Mouse (Mus musculus): ENCODE data around the gene Zmynd10. TPM values are rescaled to one million over a fixed set of nuclear protein-coding genes. Genes with fewer than 3 reads are reported as not detected.

Gene Zmynd10
- polyA plus RNA-seq (2014; fragmentation: Nextera tagmentation; extraction: Ambion mirVana): 0.54 TPM in 1 of 2 replicates, not detected in the other

DNA sequence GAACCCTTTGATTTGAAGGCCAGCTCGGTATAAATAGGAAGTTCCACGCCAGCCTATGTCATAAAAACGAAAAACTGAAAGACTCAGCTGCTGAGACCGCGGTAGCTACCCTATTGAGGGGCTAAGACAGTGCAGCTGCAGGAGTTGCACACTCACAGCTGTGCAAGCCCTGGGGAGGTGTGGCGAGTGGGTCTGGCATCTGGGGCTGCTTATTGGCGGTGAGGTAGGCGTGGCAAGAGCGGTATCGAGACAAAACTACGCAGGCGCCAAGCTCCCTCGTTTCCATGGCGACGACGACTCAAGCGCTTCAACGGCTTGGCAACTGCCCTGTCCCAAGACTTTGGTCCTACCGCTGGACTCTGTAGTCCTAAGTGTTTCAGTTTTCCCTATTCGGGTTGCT, at the start of gene Zmynd10:
TSS of gene Zmynd10 (plus strand) at position 273 of the 400 bp plus-strand sequence.
- H3K4me1 ChIP-seq (replicated peaks; ENCODE audit: control insufficient read depth, insufficient read depth, low read length): peaks cover 28% of the 10 kb centered on the region
- no peaks in the 10 kb centered on the region for H3K27me3 ChIP-seq (replicated peaks; ENCODE audit: control insufficient read depth, insufficient read depth, low read length)
- ATAC-seq (replicated peaks; ENCODE audit: low FRiP score, low TSS enrichment, low read depth): peak; percentile 43; the same call in 1 of the 2 replicates
- no peak within 1 kb of the TSS for H3K9ac ChIP-seq (ENCODE audit: low read length)
- no peaks in the 10 kb centered on the region for H3K9me3 ChIP-seq (ENCODE audit: control insufficient read depth, low read length)
- peaks cover 22% of the 10 kb centered on the region for H3K36me3 ChIP-seq (ENCODE audit: control insufficient read depth, insufficient read depth, low read length)
- H3K4me2 ChIP-seq (ENCODE audit: low read length): peak within 1 kb of the TSS; percentile 38
- 2% methylated on average over 20 of the region's 20 CpGs for WGBS
- no peak within 1 kb of the TSS for H3K27ac ChIP-seq (ENCODE audit: low read depth)
- peak within 1 kb of the TSS; percentile 11; the same call in 1 of the 2 replicates for H3K4me3 ChIP-seq (ENCODE audit: low read depth, low read length)
- DNase-seq (ENCODE audit: low spot score): peak; percentile 89

DNA sequence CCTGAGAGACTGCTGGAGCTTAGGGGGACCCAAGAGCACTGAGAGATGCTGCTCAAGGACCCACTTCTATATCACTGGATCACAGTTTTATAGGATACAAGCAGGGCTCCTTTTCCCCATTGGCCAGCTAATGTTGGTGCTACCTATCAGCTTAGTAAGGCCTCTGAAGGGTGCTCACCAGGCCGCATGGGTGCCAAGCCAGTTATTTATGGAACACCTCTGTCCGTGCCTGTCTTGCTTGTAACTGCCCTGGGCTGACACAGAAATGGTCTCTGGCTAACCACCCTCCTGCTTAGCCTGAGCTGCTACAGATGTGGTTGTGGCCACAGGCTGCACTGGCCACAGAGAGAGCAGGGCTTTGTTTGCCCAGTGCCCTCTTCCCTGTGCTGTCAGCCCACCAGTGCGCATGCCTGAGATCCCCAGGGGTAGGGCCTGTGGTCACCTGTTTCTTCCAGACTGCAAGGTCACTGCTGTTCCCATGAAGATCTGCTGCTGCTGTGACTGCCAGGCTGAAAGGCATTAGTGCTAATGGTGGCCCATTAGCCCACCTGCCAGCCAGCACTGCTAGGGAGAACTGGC, 46.3 kb upstream of the Zmynd10 start:
- DNase-seq (ENCODE audit: low spot score) (no peak), ATAC-seq (replicated peaks; ENCODE audit: low FRiP score, low TSS enrichment, low read depth) (no peak)
- WGBS: 78% methylated on average over 3 of the region's 3 CpGs
- Histone ChIP-seq H3K36me3 (ENCODE audit: control insufficient read depth, insufficient read depth, low read length) (no peaks in the 10 kb centered on the region), H3K27me3 (replicated peaks; ENCODE audit: control insufficient read depth, insufficient read depth, low read length) (no peaks in the 10 kb centered on the region), H3K4me3 (ENCODE audit: low read depth, low read length) (no peak overlapping the region), H3K4me2 (ENCODE audit: low read length) (no peak overlapping the region), H3K4me1 (replicated peaks; ENCODE audit: control insufficient read depth, insufficient read depth, low read length) (no peaks in the 10 kb centered on the region), H3K9ac (ENCODE audit: low read length) (no peak overlapping the region), H3K9me3 (ENCODE audit: control insufficient read depth, low read length) (no peaks in the 10 kb centered on the region), H3K27ac (ENCODE audit: low read depth) (no peak overlapping the region)

DNA sequence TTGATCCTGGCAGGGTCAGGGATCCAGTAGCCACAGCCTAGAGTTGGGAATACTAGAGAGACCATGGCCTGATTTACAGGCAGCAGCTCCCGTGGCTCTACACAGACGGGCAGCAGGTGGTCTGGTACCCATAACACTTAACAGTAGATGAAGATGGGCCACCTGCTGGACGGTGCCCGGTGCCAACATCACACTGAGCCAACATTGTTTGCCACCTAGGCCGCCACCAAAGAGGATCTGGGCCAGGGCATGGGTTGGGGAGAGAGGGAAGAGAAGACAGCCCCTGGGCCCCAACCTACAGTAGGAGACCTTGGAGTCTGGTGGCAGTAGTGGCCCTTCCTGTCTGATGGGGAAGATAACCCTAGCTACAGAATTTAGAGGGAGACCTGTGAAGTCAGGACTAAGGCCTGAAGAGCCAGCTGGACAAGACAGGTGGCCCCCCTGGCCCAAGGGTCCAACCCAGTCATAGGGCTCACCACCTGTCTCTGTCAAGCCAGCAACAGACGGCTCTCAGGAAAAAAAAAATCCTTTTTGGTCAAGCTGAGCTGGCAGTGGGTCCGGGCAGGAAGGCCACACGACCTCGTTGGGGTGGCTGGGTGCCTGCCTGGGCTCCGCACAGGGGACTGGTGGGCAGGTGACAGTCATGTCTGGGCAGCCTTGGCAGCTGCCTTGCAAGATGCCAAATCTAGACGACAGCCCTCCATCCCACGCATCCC, 44.8 kb upstream of the Zmynd10 start:
- no peak overlapping the region for H3K4me3 ChIP-seq (ENCODE audit: low read depth, low read length)
- ATAC-seq (replicated peaks; ENCODE audit: low FRiP score, low TSS enrichment, low read depth): no peak
- H3K4me2 ChIP-seq (ENCODE audit: low read length): no peak overlapping the region
- H3K9ac ChIP-seq (ENCODE audit: low read length): no peak overlapping the region
- no peaks in the 10 kb centered on the region for H3K4me1 ChIP-seq (replicated peaks; ENCODE audit: control insufficient read depth, insufficient read depth, low read length)
- H3K27me3 ChIP-seq (replicated peaks; ENCODE audit: control insufficient read depth, insufficient read depth, low read length): no peaks in the 10 kb centered on the region
- H3K9me3 ChIP-seq (ENCODE audit: control insufficient read depth, low read length): no peaks in the 10 kb centered on the region
- H3K36me3 ChIP-seq (ENCODE audit: control insufficient read depth, insufficient read depth, low read length): no peaks in the 10 kb centered on the region
- 88% methylated on average over 12 of the region's 12 CpGs for WGBS
- no peak for DNase-seq (ENCODE audit: low spot score)
- H3K27ac ChIP-seq (ENCODE audit: low read depth): no peak overlapping the region

DNA sequence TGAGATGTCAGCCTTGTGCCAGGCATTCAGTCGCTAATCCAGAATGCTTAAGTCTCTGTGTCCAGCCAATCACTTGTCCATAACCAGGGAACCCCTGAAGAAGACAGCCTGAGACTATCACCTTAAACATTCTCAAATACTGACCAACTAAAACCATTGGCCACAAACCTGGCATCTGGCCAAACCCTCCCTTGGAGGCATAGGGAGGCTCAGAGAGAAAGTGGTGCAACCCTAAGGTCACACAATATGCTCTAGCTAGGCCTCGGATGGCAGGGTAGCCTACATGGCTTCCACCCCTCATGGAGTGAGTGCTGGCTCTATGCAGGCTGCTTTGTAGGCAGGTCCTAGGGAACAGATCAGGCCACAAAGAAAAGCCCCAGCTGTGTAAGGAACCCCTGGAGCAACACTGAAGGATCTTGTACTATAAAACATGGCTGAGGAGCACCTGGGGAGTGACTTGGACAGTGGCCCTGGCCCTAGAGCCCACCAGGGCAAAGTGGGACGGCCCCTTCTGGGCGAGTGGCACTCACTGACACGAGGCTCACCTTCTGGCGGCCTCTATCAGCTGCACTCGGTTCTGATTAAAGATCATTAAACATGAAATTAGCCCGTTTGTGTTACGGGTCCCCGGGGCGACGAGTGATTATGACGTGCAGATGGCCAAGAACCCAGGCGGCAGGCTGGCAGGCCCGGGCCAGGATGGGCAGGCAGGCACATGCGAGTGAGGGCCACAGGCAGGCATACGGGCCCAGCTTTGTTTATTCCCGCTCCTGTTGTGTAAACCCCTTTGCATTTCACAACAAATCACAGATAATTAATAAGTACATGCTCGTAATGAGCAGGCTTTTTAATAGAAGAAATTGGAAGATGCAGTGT, 42.2 kb upstream of the Zmynd10 start:
- Histone ChIP-seq H3K27ac (ENCODE audit: low read depth) (no peak overlapping the region), H3K36me3 (ENCODE audit: control insufficient read depth, insufficient read depth, low read length) (no peaks in the 10 kb centered on the region), H3K27me3 (replicated peaks; ENCODE audit: control insufficient read depth, insufficient read depth, low read length) (no peaks in the 10 kb centered on the region), H3K4me3 (ENCODE audit: low read depth, low read length) (no peak overlapping the region), H3K4me2 (ENCODE audit: low read length) (no peak overlapping the region), H3K4me1 (replicated peaks; ENCODE audit: control insufficient read depth, insufficient read depth, low read length) (no peaks in the 10 kb centered on the region), H3K9me3 (ENCODE audit: control insufficient read depth, low read length) (no peaks in the 10 kb centered on the region), H3K9ac (ENCODE audit: low read length) (no peak overlapping the region)
- ATAC-seq (replicated peaks; ENCODE audit: low FRiP score, low TSS enrichment, low read depth): no peak
- 83% methylated on average over 19 of the region's 19 CpGs for WGBS
- no peak for DNase-seq (ENCODE audit: low spot score)

DNA sequence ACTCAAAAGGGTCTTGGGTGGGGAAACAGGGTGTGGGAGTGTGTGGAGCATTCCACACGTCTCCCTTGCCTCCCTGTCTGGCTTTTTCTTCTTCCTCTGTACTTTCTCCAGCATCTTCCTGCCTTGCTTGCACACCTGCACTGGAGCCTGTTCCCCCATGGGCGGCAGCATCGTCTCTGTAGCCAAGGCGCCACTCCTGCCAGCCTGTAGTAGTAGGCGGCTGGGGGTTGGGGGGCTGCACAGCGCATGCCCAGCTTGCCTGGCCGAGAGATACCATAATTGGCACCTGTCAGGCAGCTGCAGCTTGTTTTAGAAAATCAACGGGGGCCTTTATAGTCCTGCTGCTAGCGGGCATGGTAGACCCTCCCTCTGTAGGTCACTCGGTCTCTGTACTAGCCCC, 38.8 kb upstream of the Zmynd10 start:
- H3K9me3 ChIP-seq (ENCODE audit: control insufficient read depth, low read length): no peaks in the 10 kb centered on the region
- no peak overlapping the region for H3K27ac ChIP-seq (ENCODE audit: low read depth)
- DNase-seq (ENCODE audit: low spot score) (no peak), ATAC-seq (replicated peaks; ENCODE audit: low FRiP score, low TSS enrichment, low read depth) (no peak)
- no peaks in the 10 kb centered on the region for H3K36me3 ChIP-seq (ENCODE audit: control insufficient read depth, insufficient read depth, low read length)
- H3K4me3 ChIP-seq (ENCODE audit: low read depth, low read length): no peak overlapping the region
- no peak overlapping the region for H3K9ac ChIP-seq (ENCODE audit: low read length)
- H3K4me1 ChIP-seq (replicated peaks; ENCODE audit: control insufficient read depth, insufficient read depth, low read length): no peaks in the 10 kb centered on the region
- no peak overlapping the region for H3K4me2 ChIP-seq (ENCODE audit: low read length)
- WGBS: 58% methylated on average over 10 of the region's 10 CpGs
- H3K27me3 ChIP-seq (replicated peaks; ENCODE audit: control insufficient read depth, insufficient read depth, low read length): no peaks in the 10 kb centered on the region

DNA sequence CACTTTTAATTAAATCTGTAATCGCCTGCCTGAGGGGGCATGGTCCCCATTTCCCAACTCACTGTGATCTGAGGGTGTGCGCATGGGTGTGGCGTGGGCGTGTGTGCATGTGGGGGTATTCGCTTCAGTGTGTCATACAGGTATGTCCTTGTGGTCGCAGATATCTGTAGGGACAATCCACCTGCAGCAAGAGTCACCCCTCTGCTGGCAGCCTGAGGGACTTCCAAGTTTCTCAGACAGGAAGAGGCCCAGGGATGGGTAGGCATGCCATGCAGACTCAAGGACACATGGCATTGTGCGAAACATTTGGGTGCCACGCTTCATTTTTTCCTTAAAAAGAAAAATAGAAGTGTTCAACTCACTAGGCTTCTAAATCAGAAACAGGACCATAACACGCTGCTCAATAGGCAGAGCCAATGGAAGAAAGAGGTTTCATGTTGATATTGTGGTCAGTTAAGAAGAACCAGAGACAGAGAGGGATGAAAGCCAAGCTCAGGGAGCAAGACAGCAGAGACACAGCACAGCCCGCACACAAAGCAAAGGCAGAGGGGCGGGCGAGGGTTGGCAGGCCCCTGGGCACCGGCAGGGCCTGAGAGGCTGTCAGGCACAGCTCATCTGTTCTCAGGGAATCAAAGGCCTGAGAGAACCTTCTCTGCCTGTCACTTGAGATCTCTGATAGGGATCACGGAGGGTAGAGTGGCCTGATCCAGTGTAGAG, 36.6 kb upstream of the Zmynd10 start:
- Histone ChIP-seq H3K4me2 (ENCODE audit: low read length) (no peak overlapping the region), H3K4me3 (ENCODE audit: low read depth, low read length) (no peak overlapping the region), H3K36me3 (ENCODE audit: control insufficient read depth, insufficient read depth, low read length) (no peaks in the 10 kb centered on the region), H3K27ac (ENCODE audit: low read depth) (no peak overlapping the region), H3K27me3 (replicated peaks; ENCODE audit: control insufficient read depth, insufficient read depth, low read length) (no peaks in the 10 kb centered on the region), H3K4me1 (replicated peaks; ENCODE audit: control insufficient read depth, insufficient read depth, low read length) (no peaks in the 10 kb centered on the region), H3K9me3 (ENCODE audit: control insufficient read depth, low read length) (no peaks in the 10 kb centered on the region), H3K9ac (ENCODE audit: low read length) (no peak overlapping the region)
- 87% methylated on average over 14 of the region's 14 CpGs for WGBS
- ATAC-seq (replicated peaks; ENCODE audit: low FRiP score, low TSS enrichment, low read depth): no peak
- no peak for DNase-seq (ENCODE audit: low spot score)

DNA sequence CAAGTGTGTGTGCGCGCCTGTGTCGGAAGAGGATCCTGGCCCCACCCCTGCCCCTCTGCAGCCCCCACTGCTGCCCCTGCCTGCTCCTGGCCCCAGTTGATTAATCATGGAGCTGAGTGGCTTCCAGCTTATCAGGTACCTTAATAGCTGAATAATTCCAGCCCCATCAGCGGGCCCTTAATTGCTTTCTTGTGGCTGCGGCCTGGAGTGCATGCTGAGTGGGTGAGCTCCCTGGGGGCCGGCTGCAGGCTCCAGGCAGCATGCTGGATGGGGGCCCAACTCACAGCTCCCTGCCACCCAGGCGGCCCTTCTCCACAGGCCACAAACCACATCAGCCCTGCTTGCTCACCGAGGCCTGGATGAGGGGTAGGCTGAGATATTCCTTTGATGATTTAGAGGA, 35.7 kb upstream of the Zmynd10 start:
- no peaks in the 10 kb centered on the region for H3K27me3 ChIP-seq (replicated peaks; ENCODE audit: control insufficient read depth, insufficient read depth, low read length)
- no peak overlapping the region for H3K4me3 ChIP-seq (ENCODE audit: low read depth, low read length)
- ATAC-seq (replicated peaks; ENCODE audit: low FRiP score, low TSS enrichment, low read depth): no peak
- H3K4me2 ChIP-seq (ENCODE audit: low read length): no peak overlapping the region
- no peak overlapping the region for H3K27ac ChIP-seq (ENCODE audit: low read depth)
- H3K9me3 ChIP-seq (ENCODE audit: control insufficient read depth, low read length): no peaks in the 10 kb centered on the region
- H3K4me1 ChIP-seq (replicated peaks; ENCODE audit: control insufficient read depth, insufficient read depth, low read length): no peaks in the 10 kb centered on the region
- no peak for DNase-seq (ENCODE audit: low spot score)
- WGBS: 55% methylated on average over 8 of the region's 8 CpGs
- H3K36me3 ChIP-seq (ENCODE audit: control insufficient read depth, insufficient read depth, low read length): no peaks in the 10 kb centered on the region
- H3K9ac ChIP-seq (ENCODE audit: low read length): no peak overlapping the region

DNA sequence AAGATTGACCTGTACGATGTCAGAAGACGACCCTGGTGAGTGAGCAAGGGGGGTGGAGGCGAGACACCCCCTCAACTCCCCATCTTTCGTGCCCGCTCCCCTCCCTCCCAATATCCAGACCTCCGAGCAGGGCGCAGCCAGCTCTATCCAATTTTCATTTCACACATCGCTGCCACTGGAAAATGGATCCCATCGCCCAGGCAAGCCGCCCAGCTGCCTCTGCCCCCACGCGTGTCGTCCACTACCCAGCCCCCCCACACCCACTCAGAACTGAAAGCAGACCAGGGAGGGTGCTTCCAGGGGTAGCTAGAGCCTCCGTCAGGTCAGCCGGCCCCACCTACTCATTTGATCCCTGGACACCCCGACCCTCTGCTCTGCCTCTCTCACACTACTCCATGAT, 34.8 kb upstream of the Zmynd10 start:
- H3K27ac ChIP-seq (ENCODE audit: low read depth): no peak overlapping the region

More for the DNA sequence above, 34.8 kb upstream of the Zmynd10 start:
- Histone ChIP-seq H3K9ac (ENCODE audit: low read length) (no peak overlapping the region), H3K27me3 (replicated peaks; ENCODE audit: control insufficient read depth, insufficient read depth, low read length) (no peaks in the 10 kb centered on the region), H3K36me3 (ENCODE audit: control insufficient read depth, insufficient read depth, low read length) (no peaks in the 10 kb centered on the region), H3K9me3 (ENCODE audit: control insufficient read depth, low read length) (no peaks in the 10 kb centered on the region), H3K4me2 (ENCODE audit: low read length) (no peak overlapping the region), H3K4me3 (ENCODE audit: low read depth, low read length) (no peak overlapping the region), H3K4me1 (replicated peaks; ENCODE audit: control insufficient read depth, insufficient read depth, low read length) (no peaks in the 10 kb centered on the region)
- 81% methylated on average over 16 of the region's 16 CpGs for WGBS
- DNase-seq (ENCODE audit: low spot score) (no peak), ATAC-seq (replicated peaks; ENCODE audit: low FRiP score, low TSS enrichment, low read depth) (no peak)

Data from intestine, embryonic 14.5 days (tissue).